Mouse (Mus musculus) megakaryocyte progenitor cell, adult 5-6 weeks (primary cell): Measurements from ENCODE around the gene Pomt1. TPM values are rescaled to one million over a fixed set of nuclear protein-coding genes. Genes with fewer than 3 reads are reported as not detected.

Experiments
- ATAC-seq: replicated peaks from 2 replicates; pipeline ENCODE4 v1.8.0; 2016; ENCODE audit warnings: mild to moderate bottlenecking, moderate TSS enrichment, inconsistent platforms; ENCODE audit not compliant: poor library complexity
- total RNA-seq, 2 experiments: library from RNA; stranded (forward) in 1 of 2; stranded (reverse) in 1 of 2; fragments of 157-497, 149-512 nt in 1 of 2; fragments of 200-1000 nt in 1 of 2; gene quantifications; 2 replicates each; pipeline versions ENCODE4 v1.2.3 to v1.2.4; 2015 to 2017

Pomt1 gene
- total RNA-seq, 2 experiments from 2014 or later = 18.5 to 32.6 TPM

DNA sequence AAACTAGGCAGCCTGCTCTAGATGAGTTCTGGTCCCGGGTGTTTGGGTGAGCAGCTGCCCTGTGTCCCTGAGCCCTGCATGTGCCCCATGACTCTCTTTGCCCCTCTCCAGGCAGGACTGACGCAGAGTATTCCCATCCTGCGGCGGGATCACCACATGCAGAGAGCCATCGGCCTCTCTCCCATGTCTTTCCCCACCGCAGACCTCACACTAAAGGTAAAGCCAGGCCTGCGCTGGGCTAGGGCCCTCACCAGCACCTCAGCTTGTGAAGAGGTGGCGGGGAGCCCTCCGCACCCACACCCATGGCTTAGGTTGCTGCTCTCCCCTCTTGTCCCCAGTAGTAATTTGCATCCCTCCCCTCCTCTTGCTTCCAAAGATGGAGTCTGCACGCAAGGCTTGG, 15.4 kb upstream of the Pomt1 start:
- ATAC-seq = no peak

DNA sequence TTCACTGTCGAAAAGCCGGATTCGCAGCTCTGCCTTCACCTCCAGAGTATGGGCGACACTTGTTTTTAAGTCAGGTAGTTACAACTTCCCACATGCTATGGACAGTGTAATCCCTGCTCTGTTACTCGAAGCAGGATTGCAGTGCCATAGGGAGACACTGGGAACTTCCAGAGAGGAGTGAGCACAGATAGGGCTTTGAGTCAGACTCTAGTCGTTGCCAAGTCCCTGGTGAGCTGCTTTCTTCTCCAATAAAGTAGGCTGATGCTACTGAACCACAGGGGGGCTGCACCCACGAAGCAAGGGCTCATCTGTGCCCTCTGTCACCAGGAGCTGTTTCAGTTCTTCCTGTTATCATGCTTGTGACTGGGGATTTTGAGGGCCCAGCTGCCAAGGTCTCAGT, 14.8 kb upstream of the Pomt1 start:
- ATAC-seq = no peak

DNA sequence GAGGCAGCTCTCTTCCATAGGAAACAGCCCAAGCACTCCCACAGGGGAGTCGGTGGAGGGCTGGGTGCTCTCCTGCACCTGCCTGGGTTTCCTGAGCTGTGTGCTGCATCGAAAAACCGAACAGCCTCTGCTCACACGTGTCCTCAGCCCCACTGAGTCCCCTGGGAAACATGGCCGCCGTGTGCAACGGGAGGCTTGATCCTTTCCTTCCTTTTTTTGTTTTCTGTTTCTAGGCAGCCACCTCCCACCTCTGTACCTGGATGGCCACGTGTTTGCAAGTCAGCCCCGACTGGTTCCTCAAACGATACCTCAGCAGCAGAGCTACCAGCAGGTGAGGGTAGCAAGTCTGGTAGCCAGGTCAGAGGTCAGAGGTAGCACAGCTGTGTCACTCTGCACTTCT, 14.3 kb upstream of the Pomt1 start:
- ATAC-seq = no peak

DNA sequence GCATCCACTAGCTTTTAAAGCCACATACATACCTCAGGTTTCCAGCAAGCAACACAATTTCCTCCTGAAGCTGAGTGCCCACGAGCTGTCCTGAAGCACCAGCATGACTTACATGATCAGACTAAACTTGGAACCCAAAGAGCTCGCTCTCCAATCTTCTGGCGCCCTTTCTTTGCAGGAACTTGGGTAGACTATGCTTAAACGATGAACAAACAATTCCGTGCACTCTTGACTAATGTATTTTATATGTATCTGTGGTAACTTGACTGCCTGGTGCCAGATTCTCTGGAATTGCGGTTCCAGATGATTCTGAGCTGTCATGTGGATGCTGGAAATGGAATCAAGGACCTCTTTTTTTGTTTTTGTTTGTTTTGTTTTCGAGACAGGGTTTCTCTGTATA, 957 bp upstream of the Pomt1 start:
- ATAC-seq = no peak

DNA sequence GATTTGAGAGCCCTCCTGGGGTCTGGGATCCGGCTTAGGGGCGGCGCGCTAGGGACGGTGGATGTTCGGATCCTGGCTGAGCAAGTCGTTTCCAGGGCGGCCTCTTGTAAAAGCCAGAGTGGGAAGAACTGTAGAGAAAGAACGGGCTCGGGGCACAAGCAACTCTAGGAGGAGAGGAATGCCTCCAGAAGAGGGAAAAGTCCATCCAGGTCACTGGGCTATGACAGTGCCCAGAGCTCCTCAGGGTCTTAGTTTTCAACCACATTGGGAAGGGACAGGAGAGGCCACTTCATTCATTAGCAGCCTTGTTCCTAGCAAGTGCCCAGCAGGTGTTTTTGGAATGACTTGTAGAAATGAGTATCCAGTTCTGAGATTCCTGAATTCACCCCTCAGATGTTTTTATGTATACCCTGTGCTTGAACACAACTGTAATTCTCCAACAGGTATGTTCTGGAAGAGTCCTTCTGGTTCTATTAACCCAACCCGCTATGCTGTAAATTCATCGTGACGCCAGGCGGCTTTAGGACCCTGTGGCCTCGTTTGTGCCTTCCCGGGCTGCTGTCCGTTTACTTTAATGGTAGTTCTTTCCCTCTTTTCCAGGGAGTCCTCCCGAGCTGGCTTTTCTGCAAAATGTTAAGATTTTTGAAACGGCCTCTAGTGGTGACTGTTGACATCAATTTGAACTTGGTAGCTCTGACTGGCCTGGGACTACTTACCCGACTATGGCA, 534 bp downstream of the Pomt1 start:
- ATAC-seq = peak; percentile 56

DNA sequence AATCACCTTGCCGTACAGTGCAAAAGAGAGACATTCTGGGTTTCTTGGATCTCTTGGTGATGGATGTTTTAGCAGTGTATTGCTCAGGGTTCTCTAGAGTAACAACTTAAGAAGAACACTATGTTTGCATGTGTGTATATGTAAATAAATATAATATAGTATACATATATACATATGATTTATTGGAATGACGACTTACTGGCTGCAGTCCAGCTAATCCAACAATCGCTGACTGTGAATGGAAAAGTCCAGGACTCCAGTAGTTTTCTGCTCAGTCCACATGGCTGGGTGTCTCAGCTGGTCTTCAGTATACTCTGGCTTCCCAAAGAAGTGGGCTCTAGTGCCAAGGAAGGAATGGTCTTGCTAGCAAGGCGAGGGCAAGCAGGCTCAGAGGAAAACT, 1.2 kb downstream of the Pomt1 start:
- ATAC-seq = no peak

DNA sequence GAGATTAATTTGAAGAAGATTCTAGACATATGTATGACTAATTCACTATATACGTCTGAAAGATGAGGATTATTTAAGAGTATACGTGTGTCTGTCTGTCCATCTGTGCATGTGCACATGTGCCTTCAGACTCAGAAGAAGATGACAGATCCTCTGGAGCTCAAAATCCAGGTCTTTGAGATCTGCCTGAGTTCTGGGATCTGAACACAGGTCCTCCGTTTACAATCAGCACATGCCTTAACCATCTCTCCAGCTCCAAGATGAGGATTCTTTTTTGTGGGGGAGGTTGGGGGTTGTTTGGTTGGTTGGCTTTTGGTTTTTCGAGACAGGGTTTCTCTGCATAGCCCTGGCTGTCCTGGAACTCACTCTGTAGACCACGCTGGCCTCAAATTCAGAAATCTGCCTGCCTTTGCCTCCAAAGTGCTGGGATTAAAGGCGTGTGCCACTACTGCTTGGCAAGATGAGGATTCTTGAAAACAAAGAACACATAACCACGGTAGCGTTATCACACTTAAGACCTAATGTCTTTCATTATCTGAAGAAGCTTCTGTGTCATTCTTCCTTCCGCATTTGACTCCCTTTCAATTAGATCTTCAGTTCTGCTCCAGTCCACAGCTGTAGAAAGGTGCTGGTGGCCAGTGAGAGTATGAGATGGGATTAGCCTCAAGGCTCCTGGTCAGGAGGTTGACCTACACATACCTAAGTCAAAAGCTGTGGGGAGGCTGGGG, 2.5 kb downstream of the Pomt1 start:
- ATAC-seq = no peak

DNA sequence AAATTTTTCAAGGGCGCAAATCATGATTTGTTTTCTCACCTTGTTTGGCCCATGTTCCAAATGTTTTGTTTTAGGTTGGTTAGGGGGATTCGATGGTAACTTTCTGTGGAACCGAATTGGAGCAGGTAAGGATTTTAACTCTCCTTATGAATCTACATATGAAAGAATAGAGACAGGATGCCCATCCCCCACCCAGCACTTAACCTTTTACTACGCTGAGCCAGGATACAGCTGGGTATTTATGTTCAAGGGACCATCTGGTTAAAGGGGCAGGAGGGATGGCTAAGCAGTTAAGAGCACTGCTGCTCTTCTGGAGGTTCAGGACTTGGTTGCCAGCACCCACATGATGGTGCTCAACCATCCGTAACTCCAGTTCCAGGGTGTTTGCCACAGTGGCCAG, 4.2 kb downstream of the Pomt1 start:
- no peak for ATAC-seq

DNA sequence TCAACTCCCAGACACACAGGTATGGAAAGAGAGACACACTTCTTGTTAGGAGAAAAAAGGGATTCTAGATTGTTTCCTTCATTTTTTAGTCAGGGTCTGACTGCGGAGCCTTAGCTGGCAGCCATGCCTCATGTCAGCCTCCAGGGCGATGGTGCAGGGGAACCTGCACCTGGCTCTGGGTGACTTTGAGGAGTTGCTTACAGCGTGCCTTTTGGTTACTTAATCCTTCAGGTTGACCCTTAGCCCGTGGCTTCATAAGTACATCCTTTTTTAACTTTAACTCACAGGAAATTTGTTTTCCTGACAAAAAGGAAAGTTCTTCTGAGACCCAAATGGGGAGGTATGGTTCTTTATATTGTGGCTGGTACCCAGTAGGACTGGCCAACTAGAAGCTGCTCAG, 6.6 kb downstream of the Pomt1 start:
- no peak for ATAC-seq

DNA sequence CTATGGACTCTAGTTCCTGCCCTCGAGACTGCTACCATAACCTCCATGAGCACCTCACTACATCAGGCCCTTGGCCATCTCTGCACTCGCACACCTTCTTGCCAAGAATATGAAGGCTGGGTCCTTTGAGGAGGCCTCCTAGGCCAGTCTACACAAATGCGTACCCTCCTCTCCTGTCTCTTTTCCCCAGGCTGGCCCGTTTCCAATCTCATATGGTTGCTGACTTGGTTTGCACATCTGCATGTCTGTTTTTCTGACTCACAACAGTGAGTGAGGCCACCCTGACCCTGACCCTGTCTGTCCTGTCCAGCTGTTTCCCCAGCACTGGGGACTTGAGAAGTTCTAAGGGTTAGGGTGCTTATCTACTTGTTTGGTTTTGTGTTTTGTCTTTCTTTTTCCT, 10.4 kb downstream of the Pomt1 start:
- no peak for ATAC-seq

DNA sequence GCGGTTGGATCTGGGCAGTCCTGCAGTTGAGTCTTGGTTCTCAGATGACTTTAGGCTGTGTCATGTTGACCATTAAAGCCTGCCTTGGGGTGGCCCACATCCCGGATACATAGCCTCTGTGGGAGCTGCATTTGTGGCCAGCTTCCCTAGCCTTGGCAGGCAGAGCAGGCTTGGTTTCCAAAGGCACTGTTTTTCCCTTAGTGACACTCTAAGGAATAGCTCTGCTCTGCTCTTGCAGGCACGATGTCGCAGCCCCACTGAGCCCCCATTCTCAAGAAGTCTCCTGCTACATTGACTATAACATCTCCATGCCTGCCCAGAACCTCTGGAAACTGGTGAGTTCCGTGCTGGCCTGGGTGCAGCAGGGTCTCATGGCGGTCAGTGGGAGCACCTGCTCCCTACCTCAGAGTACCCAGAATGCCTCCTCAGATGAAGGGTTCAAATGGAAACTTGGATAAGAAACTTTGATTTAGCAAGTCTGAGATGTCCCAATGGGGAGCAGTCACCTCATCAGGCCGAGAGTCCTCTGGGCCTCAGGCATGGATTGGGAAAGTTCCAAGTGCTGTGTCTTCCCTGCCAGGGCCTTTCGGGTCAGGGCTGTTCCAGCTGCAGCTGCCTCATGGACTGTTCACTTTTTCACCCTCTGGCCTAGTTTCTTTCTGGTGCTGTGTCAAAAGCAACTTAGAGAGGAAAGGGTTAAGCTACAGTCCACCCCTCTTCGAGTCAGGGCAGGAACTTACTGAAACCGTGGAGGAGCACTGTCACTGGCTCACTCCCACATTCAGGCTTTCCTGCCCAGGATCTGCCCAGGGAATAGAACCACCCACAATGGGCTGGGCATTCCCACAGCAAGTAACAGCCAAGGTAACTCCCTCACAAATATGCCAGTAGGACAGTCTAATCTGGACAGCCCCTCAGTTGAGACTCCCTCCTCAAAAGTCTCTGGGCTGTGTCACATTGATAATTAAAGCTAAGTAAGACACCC, 12.3 kb downstream of the Pomt1 start:
- ATAC-seq = no peak

DNA sequence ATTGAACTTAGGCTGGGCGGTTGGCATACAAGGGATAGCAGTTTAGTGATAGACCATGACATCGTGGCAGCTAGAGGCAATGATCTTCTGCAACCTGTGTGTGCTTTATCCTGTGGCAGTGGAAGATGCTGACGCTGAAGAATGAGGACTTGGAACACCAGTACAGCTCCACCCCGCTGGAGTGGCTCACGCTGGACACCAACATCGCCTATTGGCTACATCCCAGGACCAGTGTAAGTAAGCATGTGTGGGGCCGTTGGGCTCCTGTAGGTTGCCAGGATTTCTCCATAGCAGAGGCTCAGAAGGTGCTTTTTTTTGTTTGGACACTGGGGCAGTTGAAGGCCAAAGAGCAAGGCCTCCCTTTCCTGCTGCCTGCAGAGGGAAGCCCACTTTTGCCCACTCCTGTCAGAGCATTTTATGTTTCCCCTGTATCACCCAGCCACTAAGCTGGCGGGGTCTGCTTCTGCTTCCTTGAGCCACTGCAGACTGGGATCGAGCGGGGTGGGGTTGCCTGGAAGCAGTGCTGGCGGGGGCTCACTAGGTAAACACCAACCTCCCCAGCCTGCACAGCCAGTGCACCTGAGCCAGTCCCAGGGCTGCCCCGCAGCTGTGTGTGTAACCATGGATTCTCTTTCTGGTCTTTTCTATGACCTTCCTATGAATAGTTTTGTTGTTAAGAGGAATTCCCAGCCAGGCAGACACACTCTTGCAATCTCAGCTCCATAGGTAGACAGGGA, 15.6 kb downstream of the Pomt1 start:
- no peak for ATAC-seq

DNA sequence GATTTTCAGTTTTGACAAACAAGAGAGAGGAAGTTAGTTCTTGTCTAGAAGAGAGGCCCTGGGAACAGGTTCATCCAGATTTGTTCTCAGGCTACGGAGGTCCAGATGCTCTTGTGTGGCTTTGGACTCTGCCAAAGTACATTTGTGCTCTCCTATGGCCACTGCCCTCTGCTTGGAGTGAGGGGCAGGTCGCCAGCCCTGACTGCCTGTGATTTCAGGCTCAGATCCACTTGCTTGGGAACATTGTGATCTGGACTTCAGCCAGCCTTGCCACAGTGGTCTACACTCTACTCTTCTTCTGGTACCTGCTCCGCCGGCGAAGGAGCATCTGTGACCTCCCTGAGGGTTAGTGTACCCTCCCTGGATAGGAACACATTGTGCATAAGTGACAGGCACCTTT, 16.3 kb downstream of the Pomt1 start:
- ATAC-seq = no peak

DNA sequence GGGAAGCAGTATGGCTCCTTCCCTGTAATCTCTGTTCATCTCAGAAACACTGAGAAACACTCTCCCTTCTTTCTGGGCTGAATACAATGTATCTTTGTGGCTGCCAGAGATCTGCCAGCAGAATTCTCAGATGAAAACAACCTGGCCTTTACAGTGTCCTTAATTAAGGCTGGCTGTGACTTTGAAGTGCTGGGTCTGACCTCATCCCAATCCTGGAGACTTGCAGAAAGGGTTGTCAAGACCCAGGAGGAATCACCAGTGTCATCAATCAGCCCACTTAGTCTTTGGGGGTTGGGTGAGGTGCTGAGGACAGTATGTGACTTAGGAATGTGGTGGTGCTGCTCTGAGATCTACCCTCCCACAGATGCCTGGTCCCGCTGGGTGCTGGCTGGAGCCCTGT, 17.0 kb downstream of the Pomt1 start:
- ATAC-seq = no peak

DNA sequence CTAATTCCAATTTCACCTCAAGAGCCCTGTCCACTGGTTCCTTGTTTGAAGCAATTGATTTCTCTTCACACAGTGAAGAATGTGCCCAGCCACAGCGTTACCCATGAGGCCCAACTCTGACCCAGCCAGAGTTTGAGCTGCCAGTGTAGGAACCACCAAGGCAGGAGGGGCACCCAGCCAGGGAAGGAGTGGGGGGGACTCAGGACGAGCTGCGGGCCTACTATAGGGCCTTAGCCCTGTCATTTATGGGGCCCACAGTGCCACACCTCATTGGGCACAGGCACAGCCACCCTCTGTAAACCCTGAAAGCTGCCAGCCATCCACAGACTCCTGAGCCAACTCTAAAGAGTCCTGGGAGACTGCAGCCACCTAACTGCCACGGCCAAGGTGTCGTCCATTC, 18.2 kb downstream of the Pomt1 start:
- no peak for ATAC-seq

DNA sequence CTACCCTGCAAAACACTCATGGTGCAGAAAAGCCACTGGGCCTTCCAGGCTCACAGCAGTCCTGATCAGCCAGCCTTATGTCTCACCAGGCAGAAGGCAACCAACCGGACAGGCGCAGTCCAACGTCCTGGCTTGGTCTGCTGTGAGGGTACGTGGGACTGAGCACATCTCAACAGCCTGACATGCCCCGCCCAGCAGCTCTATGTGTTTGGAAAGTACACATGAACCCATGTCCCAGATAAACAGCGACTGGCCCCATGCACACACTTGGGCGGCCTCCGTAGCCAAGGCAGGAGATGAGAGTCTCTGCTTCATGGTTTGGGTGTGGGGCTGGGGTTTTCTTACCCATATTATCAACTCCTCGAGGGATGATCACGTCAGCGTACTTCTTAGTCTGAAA, 19.9 kb downstream of the Pomt1 start:
- ATAC-seq = no peak

DNA sequence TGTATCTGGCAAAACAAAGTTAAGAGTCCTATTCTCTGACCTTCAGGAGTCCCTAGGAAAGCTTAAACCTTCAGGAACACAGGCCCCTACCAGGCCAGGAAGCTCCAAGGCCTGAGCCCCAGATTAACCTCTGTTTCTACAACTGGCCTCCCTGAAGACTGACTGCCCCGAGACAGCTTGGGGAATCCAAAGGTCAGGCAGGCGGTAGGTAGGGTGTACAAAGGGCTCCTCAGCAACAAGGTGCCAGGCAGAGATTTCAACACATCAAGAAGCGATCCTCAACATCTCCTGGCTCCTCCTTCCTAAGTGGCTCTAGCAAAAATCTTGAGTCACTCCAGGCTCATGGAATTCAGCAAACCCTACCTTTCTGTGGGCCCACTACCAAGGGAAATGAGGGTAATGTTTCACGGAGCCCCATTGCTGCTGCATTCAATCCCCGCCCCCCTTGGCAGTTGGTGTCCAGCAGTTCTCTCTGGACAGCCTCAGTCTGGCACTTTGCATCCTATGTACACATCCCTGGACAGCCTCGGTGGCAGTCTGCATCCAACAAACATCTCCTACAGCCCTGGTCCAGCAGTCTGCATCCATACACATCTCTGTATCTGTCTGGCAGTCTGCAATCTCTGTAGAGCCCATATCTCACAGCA, 22.6 kb downstream of the Pomt1 start:
- ATAC-seq = no peak

DNA sequence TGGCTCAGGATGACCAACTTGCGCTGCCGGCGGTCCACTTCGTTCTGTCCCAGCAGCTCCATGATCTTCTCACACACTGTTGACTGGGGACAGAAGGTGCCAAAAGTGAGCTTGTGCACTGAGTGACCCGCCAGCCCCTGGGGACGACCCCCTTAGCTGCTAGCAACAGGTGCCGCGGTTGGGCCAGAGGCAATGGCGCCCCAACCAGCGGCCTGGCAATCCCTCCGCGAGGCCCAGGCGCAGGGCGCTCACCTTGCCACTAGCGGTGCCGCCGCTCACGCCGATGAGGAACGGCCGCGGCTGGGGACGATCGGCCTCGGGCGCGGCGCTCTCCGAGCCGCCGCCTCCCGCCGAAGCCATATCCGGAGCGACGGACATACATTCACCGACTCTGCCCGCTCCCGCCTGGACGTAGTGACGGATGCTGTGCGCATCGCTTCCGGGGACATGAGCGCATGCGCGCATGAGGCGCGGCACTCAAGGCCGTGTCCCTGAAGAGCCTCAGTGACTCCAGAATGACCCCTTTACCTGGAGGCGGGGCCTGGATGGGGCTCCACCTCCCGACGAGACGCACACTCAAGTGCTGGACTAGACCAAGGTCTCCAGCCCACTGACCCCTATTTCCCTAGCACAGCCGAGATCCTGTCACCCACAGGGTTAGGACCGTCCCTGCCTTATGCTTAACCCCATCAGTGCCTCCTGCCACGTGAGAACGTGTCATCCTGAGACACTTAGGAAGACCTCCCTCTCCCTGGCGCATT, 23.4 kb downstream of the Pomt1 start, which contains the start of gene Uck1:
Gene Uck1, minus strand, starts transcription at position 503 of the 761 bp plus-strand sequence.
- peak; percentile 91 for ATAC-seq

DNA sequence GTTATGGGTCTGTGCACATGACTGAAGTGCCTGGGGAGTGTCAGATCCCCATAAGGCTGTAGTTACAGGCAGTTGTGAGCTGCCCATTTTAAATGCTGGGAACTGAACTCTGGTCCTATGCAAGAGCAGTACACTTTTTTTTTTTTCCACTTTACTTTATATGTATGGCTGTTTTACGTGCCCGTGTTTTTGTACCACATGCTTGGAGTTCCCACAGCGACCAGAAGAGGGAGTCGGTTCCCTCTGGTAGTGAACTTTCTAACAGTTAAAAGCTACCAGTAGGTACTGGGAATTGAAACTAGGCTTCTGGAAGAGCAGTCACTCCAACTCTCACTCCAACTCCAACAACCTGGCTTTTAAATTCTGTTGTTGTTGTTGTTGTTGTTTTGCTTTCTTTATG, 24.2 kb downstream of the Pomt1 start:
- peak; percentile 70 for ATAC-seq

DNA sequence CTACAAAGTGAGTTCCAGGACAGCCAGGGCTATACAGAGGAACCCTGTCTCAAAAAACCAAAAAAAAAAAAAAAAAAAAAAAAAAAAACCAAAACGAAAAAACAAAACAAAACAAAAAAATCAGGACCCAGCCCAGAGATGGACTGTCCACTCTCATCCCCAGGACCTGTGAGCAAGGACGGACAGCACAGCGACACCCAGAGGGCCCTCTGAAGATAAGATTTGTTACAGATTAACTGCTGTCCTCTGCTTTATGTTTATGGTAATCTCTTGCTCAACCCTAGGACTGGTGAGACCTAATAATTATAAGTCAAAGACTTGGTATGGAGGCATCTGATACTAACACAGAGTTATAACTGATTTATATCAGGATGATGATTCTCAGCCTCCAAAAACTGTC, 39.4 kb downstream of the Pomt1 start:
- ATAC-seq = no peak
